Mouse (Mus musculus): Measurements from ENCODE around the gene Hoxb7.

- TF ChIP-seq CTCF (IDR thresholded peaks at IDR 0.05; ENCODE audit: low read depth) (no peak), EP300 (IDR thresholded peaks at IDR 0.05; ENCODE audit: low read depth) (no peak)
Measured at GRCm38 (mm10) chr11:96321846-96322245, 35.4 kb downstream of the Hoxb7 start.

Data from liver, embryonic 14.5 days (tissue).